Mouse (Mus musculus): ENCODE data around the gene Dhdh. TPM values are rescaled to one million over a fixed set of nuclear protein-coding genes. Genes with fewer than 3 reads are reported as not detected.

The Dhdh gene
- polyA plus RNA-seq, 2 experiments, result 1.6 to 2.2 TPM

- peak; percentile 75 for ATAC-seq (ENCODE audit: insufficient read depth)
- Histone ChIP-seq H3K9me3 (ENCODE audit: control insufficient read depth, low read length) (no peaks in the 10 kb centered on the region), H3K9ac (replicated peaks) (peak within 1 kb of the TSS; percentile 92), H3K27ac (peak within 1 kb of the TSS; percentile 96), H3K27me3 (ENCODE audit: control insufficient read depth, insufficient read depth, low read length) (no peaks in the 10 kb centered on the region), H3K4me2 (ENCODE audit: low read depth) (peak within 1 kb of the TSS; percentile 93), H3K4me3 (ENCODE audit: insufficient read depth in 1 of 2, low read depth in 2 of 2, low read length in 2 of 2) (peak within 1 kb of the TSS; percentile 83 to 89), H3K4me1 (replicated peaks; ENCODE audit: control insufficient read depth in 2 of 2, insufficient read depth in 2 of 2, low read length in 1 of 2) (peaks cover 19 to 25% of the 10 kb centered on the region in 2 experiments), H3K36me3 (replicated peaks; ENCODE audit: control insufficient read depth, insufficient read depth, low read depth) (peaks cover 22% of the 10 kb centered on the region)
- 0 out of 2 replicates have a peak, but pooled peaks have one; percentile 22 for TF ChIP-seq EP300 (IDR thresholded peaks at IDR 0.05; ENCODE audit: low read depth)
- TF ChIP-seq CTCF (IDR thresholded peaks at IDR 0.05; ENCODE audit: low read depth), result no peak
- peak; percentile 89 to 92 (median 91) for DNase-seq (ENCODE audit: low read depth in 3 of 3, low spot score in 3 of 3)
- under 1% methylated on average over 44 of the region's 44 CpGs for WGBS (ENCODE audit: insufficient replicate concordance)
Observed at GRCm38 (mm10) chr7:45509912-45510787, 21.5 kb upstream of the Dhdh start, which contains the start of gene Nucb1. Gene Nucb1, minus strand, starts transcription at chr7:45510406.

DNA sequence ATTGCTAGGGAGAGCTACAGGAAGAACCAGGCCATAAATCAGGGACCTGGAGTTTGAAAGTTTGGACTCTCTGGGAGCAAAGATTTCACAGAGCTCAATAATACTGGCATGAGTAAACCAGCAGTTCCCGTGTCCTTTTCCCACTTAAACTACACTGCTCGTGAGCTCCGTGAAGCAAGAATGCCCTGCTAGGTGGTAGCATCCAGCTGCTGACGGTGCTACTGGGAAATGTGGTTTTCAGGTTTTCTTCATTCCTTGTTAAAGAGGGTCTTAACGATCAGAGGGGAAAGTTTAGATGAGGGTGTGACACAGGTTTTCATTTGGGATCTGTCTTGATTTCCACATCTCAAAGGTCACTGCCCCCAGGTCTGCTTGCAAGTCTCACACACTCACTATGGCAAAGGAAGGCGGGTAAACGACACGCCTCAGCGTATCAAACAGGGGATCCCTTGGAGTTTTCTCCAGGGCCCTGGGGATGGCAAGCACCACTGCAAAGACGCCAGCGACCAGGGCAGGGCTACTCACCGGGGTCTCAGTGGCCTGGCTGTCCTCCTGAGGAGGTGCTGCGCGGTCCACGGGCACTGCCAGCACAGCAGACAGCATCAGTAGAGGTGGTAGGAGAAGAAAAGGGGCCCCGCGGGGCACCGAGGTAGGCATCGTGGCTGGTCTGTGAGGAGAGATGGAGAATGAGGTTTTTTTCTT lies 20.7 kb upstream of the Dhdh start:
- ATAC-seq (ENCODE audit: insufficient read depth) (peak; percentile 38), DNase-seq (ENCODE audit: low read depth in 3 of 3, low spot score in 3 of 3) (peak in 1 of 3 experiments; percentile 41)
- H3K4me2 ChIP-seq (ENCODE audit: low read depth), result peak overlapping the region; percentile 93
- peaks cover 15 to 20% of the 10 kb centered on the region in 2 experiments for H3K4me1 ChIP-seq (replicated peaks; ENCODE audit: control insufficient read depth in 2 of 2, insufficient read depth in 2 of 2, low read length in 1 of 2)
- peak overlapping the region; percentile 96 for H3K27ac ChIP-seq
- H3K9me3 ChIP-seq (ENCODE audit: control insufficient read depth, low read length), result no peaks in the 10 kb centered on the region
- H3K9ac ChIP-seq (replicated peaks), result peak overlapping the region; percentile 92
- TF ChIP-seq CTCF (IDR thresholded peaks at IDR 0.05; ENCODE audit: low read depth) (no peak), EP300 (IDR thresholded peaks at IDR 0.05; ENCODE audit: low read depth) (no peak)
- H3K27me3 ChIP-seq (ENCODE audit: control insufficient read depth, insufficient read depth, low read length), result no peaks in the 10 kb centered on the region
- H3K36me3 ChIP-seq (replicated peaks; ENCODE audit: control insufficient read depth, insufficient read depth, low read depth), result peaks cover 22% of the 10 kb centered on the region
- WGBS (ENCODE audit: insufficient replicate concordance), result 13% methylated on average over 19 of the region's 19 CpGs
- peak overlapping the region; percentile 83 to 89 for H3K4me3 ChIP-seq (ENCODE audit: insufficient read depth in 1 of 2, low read depth in 2 of 2, low read length in 2 of 2)

DNA sequence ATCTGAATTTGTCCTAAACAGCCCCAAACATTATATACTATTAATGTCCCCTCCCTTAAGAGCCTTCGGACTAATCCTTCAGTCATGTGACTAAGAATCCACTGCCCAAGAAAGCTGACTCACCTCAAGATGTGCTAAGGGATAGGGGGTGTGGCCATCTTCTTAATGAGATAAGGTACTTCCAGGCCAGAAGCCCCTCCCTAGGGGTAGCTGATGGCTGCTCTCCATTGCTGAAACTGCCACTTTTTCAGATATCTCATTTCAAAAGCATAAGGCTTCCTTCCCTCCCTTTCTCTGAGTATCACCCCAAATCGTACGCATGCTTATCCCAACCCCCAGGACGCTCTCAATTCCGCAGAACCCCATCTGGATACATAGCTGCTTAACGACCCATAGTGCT lies 20.0 kb upstream of the Dhdh start:
- Histone ChIP-seq H3K4me3 (ENCODE audit: insufficient read depth in 1 of 2, low read depth in 2 of 2, low read length in 2 of 2) (peak overlapping the region; percentile 83 to 89), H3K9me3 (ENCODE audit: control insufficient read depth, low read length) (no peaks in the 10 kb centered on the region), H3K4me2 (ENCODE audit: low read depth) (peak overlapping the region; percentile 93), H3K4me1 (replicated peaks; ENCODE audit: control insufficient read depth in 2 of 2, insufficient read depth in 2 of 2, low read length in 1 of 2) (peaks cover 15 to 20% of the 10 kb centered on the region in 2 experiments), H3K9ac (replicated peaks) (peak overlapping the region; percentile 92), H3K36me3 (replicated peaks; ENCODE audit: control insufficient read depth, insufficient read depth, low read depth) (peaks cover 22% of the 10 kb centered on the region), H3K27ac (peak overlapping the region; percentile 96), H3K27me3 (ENCODE audit: control insufficient read depth, insufficient read depth, low read length) (no peaks in the 10 kb centered on the region)
- peak; percentile 77 for ATAC-seq (ENCODE audit: insufficient read depth)
- 16% methylated on average over 6 of the region's 6 CpGs for WGBS (ENCODE audit: insufficient replicate concordance)
- DNase-seq (ENCODE audit: low read depth in 3 of 3, low spot score in 3 of 3), result peak; percentile 89 to 93 (median 91)
- TF ChIP-seq CTCF (IDR thresholded peaks at IDR 0.05; ENCODE audit: low read depth), result no peak
- peak; percentile 83 for TF ChIP-seq EP300 (IDR thresholded peaks at IDR 0.05; ENCODE audit: low read depth)

GRCm38 (mm10) chr7:45507583-45507982 lies 19.0 kb upstream of the Dhdh start:
- H3K36me3 ChIP-seq (replicated peaks; ENCODE audit: control insufficient read depth, insufficient read depth, low read depth), result peaks cover 22% of the 10 kb centered on the region

More at GRCm38 (mm10) chr7:45507583-45507982, 19.0 kb upstream of the Dhdh start:
- H3K4me1 ChIP-seq (replicated peaks; ENCODE audit: control insufficient read depth in 2 of 2, insufficient read depth in 2 of 2, low read length in 1 of 2), result peaks cover 15 to 20% of the 10 kb centered on the region in 2 experiments
- peak overlapping the region; percentile 96 for H3K27ac ChIP-seq
- WGBS (ENCODE audit: insufficient replicate concordance), result 88% methylated on average over 6 of the region's 6 CpGs
- TF ChIP-seq CTCF (IDR thresholded peaks at IDR 0.05; ENCODE audit: low read depth), result no peak
- no peak for TF ChIP-seq EP300 (IDR thresholded peaks at IDR 0.05; ENCODE audit: low read depth)
- ATAC-seq (ENCODE audit: insufficient read depth), result no peak
- H3K9me3 ChIP-seq (ENCODE audit: control insufficient read depth, low read length), result no peaks in the 10 kb centered on the region
- H3K4me2 ChIP-seq (ENCODE audit: low read depth), result peak overlapping the region; percentile 93
- peak overlapping the region; percentile 87 for H3K9ac ChIP-seq (replicated peaks)
- H3K27me3 ChIP-seq (ENCODE audit: control insufficient read depth, insufficient read depth, low read length), result no peaks in the 10 kb centered on the region
- DNase-seq (ENCODE audit: low read depth in 3 of 3, low spot score in 3 of 3), result no peak
- peak overlapping the region; percentile 52 to 83 for H3K4me3 ChIP-seq (ENCODE audit: insufficient read depth in 1 of 2, low read depth in 2 of 2, low read length in 2 of 2)

Data from liver, embryonic 14.5 days (tissue).